Mouse (Mus musculus) cerebellum, adult (tissue): ENCODE results near the gene Fbxl4.
"Not testable (repeated sequence)": the region's sequence is repeated elsewhere in the genome, so short reads cannot be mapped to it uniquely, and the experiment has no call there.

Experiments used
- ATAC-seq: cut with Nextera tagmentation; 2 replicates; pipeline ENCODE4 v1.9.2; 2017; ENCODE audit warnings: mild to moderate bottlenecking, moderate library complexity, mixed read lengths; ENCODE audit not compliant: insufficient number of reproducible peaks, low FRiP score, low TSS enrichment

Gene Fbxl4

GRCm38 (mm10) chr4:22357266-22357930, at the start of gene Fbxl4:
Gene Fbxl4 (plus strand): TSS chr4:22357543.
- peak; percentile 90 for ATAC-seq

GRCm38 (mm10) chr4:22314564-22314963, 42.8 kb upstream of the Fbxl4 start:
- ATAC-seq = no peak

GRCm38 (mm10) chr4:22342816-22343573, 14.3 kb upstream of the Fbxl4 start:
- ATAC-seq = peak; percentile 76; the same call in 1 of the 2 replicates

- not testable (repeated sequence) for ATAC-seq
Measured at GRCm38 (mm10) chr4:22349086-22349485, 8.3 kb upstream of the Fbxl4 start.

- no peak for ATAC-seq
Measured at GRCm38 (mm10) chr4:22357931-22358300, 573 bp downstream of the Fbxl4 start.

- ATAC-seq = no peak
Measured at GRCm38 (mm10) chr4:22358487-22358886, 1.1 kb downstream of the Fbxl4 start.

- ATAC-seq = 0 out of 2 replicates have a peak, but pooled peaks have one; percentile 45
Measured at GRCm38 (mm10) chr4:22367368-22367767, 10.0 kb downstream of the Fbxl4 start.

GRCm38 (mm10) chr4:22378516-22378915, 21.2 kb downstream of the Fbxl4 start:
- no peak for ATAC-seq

- no peak for ATAC-seq
Measured at GRCm38 (mm10) chr4:22380646-22381045, 23.3 kb downstream of the Fbxl4 start.

- ATAC-seq = no peak
Measured at GRCm38 (mm10) chr4:22383528-22384265, 26.4 kb downstream of the Fbxl4 start.

GRCm38 (mm10) chr4:22390045-22390444, 32.7 kb downstream of the Fbxl4 start:
- no peak for ATAC-seq

GRCm38 (mm10) chr4:22392777-22393473, 35.6 kb downstream of the Fbxl4 start:
- ATAC-seq = no peak

GRCm38 (mm10) chr4:22395404-22395803, 38.1 kb downstream of the Fbxl4 start:
- ATAC-seq = no peak

- ATAC-seq = no peak; the same call in 1 of the 2 replicates
Measured at GRCm38 (mm10) chr4:22396484-22397000, 39.2 kb downstream of the Fbxl4 start.

GRCm38 (mm10) chr4:22397003-22397402, 39.7 kb downstream of the Fbxl4 start:
- no peak for ATAC-seq

- no peak for ATAC-seq
Measured at GRCm38 (mm10) chr4:22402032-22402431, 44.7 kb downstream of the Fbxl4 start.

- no peak for ATAC-seq
Measured at GRCm38 (mm10) chr4:22402930-22403329, 45.6 kb downstream of the Fbxl4 start.

- ATAC-seq = no peak
Measured at GRCm38 (mm10) chr4:22420627-22421026, 63.3 kb downstream of the Fbxl4 start.

GRCm38 (mm10) chr4:22422400-22422799, 65.1 kb downstream of the Fbxl4 start:
- ATAC-seq = no peak

- ATAC-seq = no peak
Measured at GRCm38 (mm10) chr4:22428150-22428549, 70.8 kb downstream of the Fbxl4 start.
